Mouse (Mus musculus) kidney, adult 2 months (tissue): Measurements from ENCODE around the gene Ghdc.

Experiments
- CTCF ChIP-seq: fragments of 200-500 bp; conservative IDR thresholded peaks from 2 replicates; pipeline ENCODE4 v1.5.1; 2011; ENCODE audit warnings: low read depth, mild to moderate bottlenecking, control low read depth, low read length, moderate library complexity, mixed read lengths; ENCODE audit not compliant: insufficient read depth, insufficient read length
- POLR2A ChIP-seq: fragments of 200-500 bp; IDR thresholded peaks from one replicate; pipeline ENCODE4 v1.6.1; 2011; ENCODE audit warnings: low read depth, low read length, control low read depth

GRCm38 (mm10) chr11:100804409-100804808, 33.7 kb upstream of the Ghdc start:
- TF ChIP-seq POLR2A (no peak), CTCF (no peak)
